Mouse (Mus musculus) cerebellum, adult 9-10 months (tissue): ENCODE measurements around the gene Fbxo42.
"Not testable (repeated sequence)": the region's sequence is repeated elsewhere in the genome, so short reads cannot be mapped to it uniquely, and the experiment has no call there.

ENCODE experiments used
- DNase-seq: peaks from one replicate; pipeline ENCODE4 v3.0.0; 2022

Gene Fbxo42

GRCm38 (mm10) chr4:141137740-141138139 lies 10.0 kb upstream of the Fbxo42 start:
- not testable (repeated sequence) for DNase-seq

GRCm38 (mm10) chr4:141138425-141139115 lies 9.1 kb upstream of the Fbxo42 start:
- DNase-seq = no peak

GRCm38 (mm10) chr4:141139116-141139970 lies 8.4 kb upstream of the Fbxo42 start, which contains the start of gene Szrd1:
Szrd1 (minus strand) TSS chr4:141139775.
- peak; percentile 99 for DNase-seq

GRCm38 (mm10) chr4:141140354-141140753 lies 7.4 kb upstream of the Fbxo42 start:
- DNase-seq = peak; percentile 62

- DNase-seq = peak; percentile 55
Observed at GRCm38 (mm10) chr4:141140967-141141366, 6.7 kb upstream of the Fbxo42 start.

GRCm38 (mm10) chr4:141142285-141142811 lies 5.4 kb upstream of the Fbxo42 start:
- DNase-seq = peak; percentile 90

GRCm38 (mm10) chr4:141145124-141145523 lies 2.6 kb upstream of the Fbxo42 start:
- not testable (repeated sequence) for DNase-seq

- no peak for DNase-seq
Observed at GRCm38 (mm10) chr4:141146491-141147033, 1.2 kb upstream of the Fbxo42 start.

- peak; percentile 48 for DNase-seq
Observed at GRCm38 (mm10) chr4:141148009-141148801, 492 bp downstream of the Fbxo42 start.

- no peak for DNase-seq
Observed at GRCm38 (mm10) chr4:141149116-141149515, 1.4 kb downstream of the Fbxo42 start.

- DNase-seq = no peak
Observed at GRCm38 (mm10) chr4:141157485-141157884, 9.8 kb downstream of the Fbxo42 start.

- no peak for DNase-seq
Observed at GRCm38 (mm10) chr4:141158609-141159008, 10.9 kb downstream of the Fbxo42 start.

- DNase-seq = no peak
Observed at GRCm38 (mm10) chr4:141159093-141159492, 11.4 kb downstream of the Fbxo42 start.

GRCm38 (mm10) chr4:141159666-141160065 lies 12.0 kb downstream of the Fbxo42 start:
- no peak for DNase-seq

GRCm38 (mm10) chr4:141160193-141160592 lies 12.5 kb downstream of the Fbxo42 start:
- no peak for DNase-seq

GRCm38 (mm10) chr4:141161699-141162208 lies 14.0 kb downstream of the Fbxo42 start:
- no peak for DNase-seq

GRCm38 (mm10) chr4:141163729-141164128 lies 16.0 kb downstream of the Fbxo42 start:
- no peak for DNase-seq

- no peak for DNase-seq
Observed at GRCm38 (mm10) chr4:141165744-141166292, 18.1 kb downstream of the Fbxo42 start.

- no peak for DNase-seq
Observed at GRCm38 (mm10) chr4:141167156-141167555, 19.4 kb downstream of the Fbxo42 start.

- no peak for DNase-seq
Observed at GRCm38 (mm10) chr4:141172121-141172520, 24.4 kb downstream of the Fbxo42 start.

- no peak for DNase-seq
Observed at GRCm38 (mm10) chr4:141175783-141176182, 28.1 kb downstream of the Fbxo42 start.

GRCm38 (mm10) chr4:141176328-141176838 lies 28.7 kb downstream of the Fbxo42 start:
- no peak for DNase-seq
